Mouse (Mus musculus) hindbrain, embryonic 12.5 days (tissue): ENCODE measurements at regions not wholly inside any gene's neighbourhood (a gene's known extent, or its start where the extent isn't known, plus 50 kb on each side); places are given as distances from the start of the nearest gene placed in this dataset.

Experiments
- ATAC-seq: fragments of 200-750 bp; cut with Nextera tagmentation; 2 replicates; pipeline ENCODE4 v1.8.0; 2017; ENCODE audit warnings: moderate TSS enrichment; ENCODE audit not compliant: low FRiP score
- H3K27ac ChIP-seq: fragments of 300-500 bp; sonication (generic); 2 replicates; pipeline ENCODE4 v1.5.1; 2016; ENCODE audit warnings: mild to moderate bottlenecking
- H3K27me3 ChIP-seq: fragments of 300-500 bp; sonication (generic); 2 replicates; pipeline ENCODE4 v1.6.1; 2016; ENCODE audit warnings: mild to moderate bottlenecking
- H3K36me3 ChIP-seq: fragments of 300-500 bp; sonication (generic); 2 replicates; pipeline ENCODE4 v1.6.1; 2016; ENCODE audit warnings: mild to moderate bottlenecking
- H3K4me1 ChIP-seq: fragments of 300-500 bp; sonication (generic); 2 replicates; pipeline ENCODE4 v1.6.1; 2016
- H3K4me2 ChIP-seq: fragments of 300-500 bp; sonication (generic); replicated peaks from 2 replicates; pipeline ENCODE4 v1.6.1; 2016; ENCODE audit warnings: mild to moderate bottlenecking
- H3K4me3 ChIP-seq: fragments of 300-500 bp; sonication (generic); 2 replicates; pipeline ENCODE4 v1.5.1; 2016; ENCODE audit warnings: mild to moderate bottlenecking
- H3K9ac ChIP-seq: fragments of 300-500 bp; sonication (generic); 2 replicates; pipeline ENCODE4 v1.6.1; 2016; ENCODE audit warnings: mild to moderate bottlenecking, moderate library complexity
- H3K9me3 ChIP-seq: fragments of 300-500 bp; sonication (generic); replicated peaks from 2 replicates; pipeline ENCODE4 v1.6.1; 2016; ENCODE audit warnings: mild to moderate bottlenecking
- whole genome bisulfite sequencing: fragments of 180-500 bp; shearing (Covaris S2); methylation state at CpG from one replicate; pipeline ENCODE4 v1.1.7; 2016; 5-methylcytosine and 5-hydroxymethylcytosine counted together

DNA sequence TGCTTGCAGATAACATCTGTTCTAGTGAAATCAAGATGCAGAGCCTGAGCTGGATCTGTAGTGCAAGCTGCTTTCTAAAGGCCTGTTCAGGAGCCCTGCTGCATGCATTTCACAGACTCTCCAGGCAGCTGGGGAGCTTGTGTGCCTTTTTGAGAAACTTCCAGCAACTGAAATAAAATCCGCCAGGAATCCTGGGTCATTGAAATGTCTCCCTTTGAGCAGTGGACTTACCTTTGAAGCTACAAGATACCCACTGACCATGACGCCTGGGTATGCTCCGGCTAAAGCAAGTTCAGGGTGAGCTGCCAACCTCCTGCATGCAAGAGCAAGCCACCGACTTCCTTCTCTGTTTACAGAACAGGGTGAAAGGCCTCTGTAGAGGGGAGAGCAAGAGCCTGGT, 278.7 kb downstream of the Cenpw start:
- no peak overlapping the region for H3K4me3 ChIP-seq
- H3K36me3 ChIP-seq: no peaks in the 10 kb centered on the region
- H3K9me3 ChIP-seq: no peaks in the 10 kb centered on the region
- H3K9ac ChIP-seq: no peak overlapping the region
- 23% methylated on average over 4 of the region's 4 CpGs for WGBS
- H3K27ac ChIP-seq: 0 out of 2 replicates have a peak overlapping the region, but pooled peaks have one; percentile 2
- no peaks in the 10 kb centered on the region for H3K27me3 ChIP-seq
- no peak overlapping the region for H3K4me2 ChIP-seq
- H3K4me1 ChIP-seq: 0 out of 2 replicates have a peak, but pooled peaks cover 4% of the 10 kb centered on the region
- no peak for ATAC-seq

DNA sequence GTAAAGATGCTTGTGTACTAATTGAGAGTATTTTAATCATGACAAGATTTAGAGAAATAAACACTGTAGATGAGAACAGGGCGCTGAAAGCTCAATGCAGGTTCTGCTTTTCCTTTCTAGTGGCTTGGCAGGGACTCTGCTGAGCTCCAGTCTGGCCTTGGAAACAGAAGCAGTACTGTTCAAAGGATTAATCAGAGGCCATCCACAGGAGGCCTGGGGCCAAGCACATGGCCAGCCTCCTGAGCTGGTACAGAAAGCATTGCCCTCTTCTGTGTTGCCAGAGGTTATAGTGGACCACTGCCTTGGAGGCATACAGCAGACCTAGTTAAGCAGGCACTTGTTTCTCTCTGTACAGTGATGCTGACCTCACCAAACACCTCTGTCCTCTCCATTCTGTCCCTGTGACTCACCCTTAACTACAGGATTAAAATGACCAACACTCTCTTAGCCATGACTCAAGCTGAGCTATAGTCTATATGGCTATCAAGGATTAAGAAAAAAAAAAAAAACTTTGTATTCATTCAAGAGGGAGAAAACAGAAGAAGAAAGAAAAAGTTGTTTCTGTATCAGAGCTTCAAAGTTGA, 302.5 kb downstream of the Cenpw start:
- Histone ChIP-seq H3K9me3 (no peaks in the 10 kb centered on the region), H3K36me3 (no peaks in the 10 kb centered on the region), H3K4me3 (no peak overlapping the region), H3K4me2 (no peak overlapping the region), H3K9ac (no peak overlapping the region), H3K27me3 (no peaks in the 10 kb centered on the region), H3K27ac (no peak overlapping the region), H3K4me1 (no peaks in the 10 kb centered on the region)
- 53% methylated on average over 1 of the region's 1 CpGs for WGBS
- no peak for ATAC-seq

DNA sequence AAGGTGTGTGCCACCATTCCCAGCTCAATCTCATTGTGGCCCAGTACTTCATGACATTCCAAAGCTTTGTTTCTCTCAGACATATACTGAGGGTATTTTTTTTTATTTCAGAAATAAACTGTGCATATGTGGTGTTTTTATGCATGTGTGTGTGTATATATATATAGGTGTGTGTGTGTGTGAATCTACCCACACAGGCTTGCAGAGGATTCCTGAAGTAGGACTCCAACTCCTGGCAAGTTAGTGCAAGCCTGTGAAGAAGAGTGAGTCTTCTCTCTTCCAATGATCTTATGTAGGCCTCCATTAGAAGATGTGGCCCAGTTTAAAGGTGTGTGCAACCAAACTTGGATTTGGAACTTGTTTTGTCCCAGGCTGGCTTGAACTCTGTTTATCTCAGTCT, 328.9 kb upstream of the Rspo3 start:
- H3K27me3 ChIP-seq: no peaks in the 10 kb centered on the region
- H3K4me3 ChIP-seq: no peak overlapping the region
- no peak overlapping the region for H3K9ac ChIP-seq
- no peak for ATAC-seq
- no peaks in the 10 kb centered on the region for H3K36me3 ChIP-seq
- H3K9me3 ChIP-seq: no peaks in the 10 kb centered on the region
- no peak overlapping the region for H3K4me2 ChIP-seq
- H3K27ac ChIP-seq: no peak overlapping the region
- no peaks in the 10 kb centered on the region for H3K4me1 ChIP-seq

DNA sequence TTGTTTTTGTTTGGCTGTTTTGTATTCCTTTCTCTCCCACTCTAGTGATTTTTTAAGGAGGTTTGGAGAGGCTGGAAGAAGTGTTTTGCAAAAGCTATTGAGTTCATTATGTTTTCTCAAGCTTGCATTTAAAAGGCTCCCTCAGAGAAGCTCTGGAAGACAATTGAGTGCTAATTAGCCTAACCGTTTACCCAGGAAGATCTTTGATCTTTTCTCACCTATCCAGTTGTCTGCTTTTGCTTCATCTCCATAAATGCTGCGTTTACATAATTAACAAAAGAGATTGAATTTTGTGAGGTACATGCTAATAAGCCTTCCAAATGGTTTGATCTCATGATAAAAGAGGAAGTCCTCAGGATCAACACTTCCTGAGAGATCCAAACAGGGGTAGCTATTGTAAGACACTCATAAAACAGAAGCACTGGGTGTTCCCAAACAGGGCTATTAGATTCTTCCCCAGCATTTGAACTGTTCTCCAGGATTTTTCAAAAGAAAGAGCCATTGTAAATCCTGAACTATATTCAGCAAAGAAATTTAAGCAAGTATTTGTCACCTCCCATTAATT, 320.2 kb upstream of the Rspo3 start:
- Histone ChIP-seq H3K27me3 (no peaks in the 10 kb centered on the region), H3K9me3 (no peaks in the 10 kb centered on the region), H3K4me1 (no peaks in the 10 kb centered on the region; the same call in 1 of the 2 replicates), H3K36me3 (no peaks in the 10 kb centered on the region), H3K4me3 (no peak overlapping the region), H3K9ac (no peak overlapping the region), H3K27ac (no peak overlapping the region), H3K4me2 (no peak overlapping the region)
- no peak for ATAC-seq
- WGBS: 6% methylated on average over 2 of the region's 2 CpGs

DNA sequence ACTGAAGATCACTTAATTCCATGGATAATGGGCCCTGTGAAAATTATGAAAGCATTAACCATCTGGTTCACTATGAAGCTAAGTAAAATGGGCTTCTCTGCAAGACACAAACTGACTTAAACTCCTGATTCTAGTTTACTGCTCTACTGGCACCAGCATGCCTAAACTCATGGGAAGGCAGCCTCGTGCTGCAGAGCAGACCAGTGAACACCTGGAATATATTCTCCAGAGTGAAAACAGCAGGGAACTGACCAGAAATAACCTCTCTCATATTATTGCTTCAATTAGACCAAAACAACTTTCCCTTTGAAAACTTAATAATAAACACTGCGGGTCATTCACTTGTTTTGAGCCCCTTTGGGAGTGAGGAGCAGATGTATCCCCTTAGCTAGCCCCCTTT, 316.8 kb upstream of the Rspo3 start:
- 56% methylated on average over 2 of the region's 2 CpGs for WGBS
- no peak for ATAC-seq

DNA sequence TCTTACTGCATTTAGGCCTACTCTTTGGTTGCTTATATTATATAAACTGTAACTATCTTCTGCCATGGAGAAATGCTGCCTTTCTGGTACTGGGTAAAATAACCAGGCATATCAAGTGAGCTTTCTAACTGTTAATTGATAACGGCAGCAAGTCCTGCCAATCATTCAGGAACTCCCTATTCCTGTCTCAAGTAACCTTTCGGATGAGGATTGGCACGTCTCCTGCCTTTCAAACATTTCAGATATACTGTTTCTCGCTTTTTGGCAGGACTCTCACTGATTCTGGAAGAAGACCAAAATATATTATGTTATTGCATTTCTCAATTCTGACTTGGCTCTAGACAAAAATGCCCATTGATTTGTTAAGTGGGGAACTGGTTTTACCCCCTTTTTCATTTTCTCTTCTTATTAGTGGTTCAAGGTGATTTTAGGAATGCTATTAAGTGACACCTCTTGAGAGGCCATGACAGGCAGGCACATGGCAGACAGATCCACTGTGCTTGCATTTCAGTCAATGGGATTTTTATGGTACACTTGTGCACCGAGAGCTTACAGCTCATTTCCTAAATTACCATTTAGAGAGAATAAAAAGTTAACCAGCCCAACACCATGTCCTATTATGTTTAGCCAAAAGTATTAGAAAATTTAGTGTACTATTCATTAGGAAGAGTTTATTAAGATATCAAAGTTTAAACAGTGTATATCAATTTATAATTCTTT, 289.4 kb upstream of the Rspo3 start:
- no peaks in the 10 kb centered on the region for H3K9me3 ChIP-seq
- H3K27ac ChIP-seq: no peak overlapping the region
- H3K27me3 ChIP-seq: no peaks in the 10 kb centered on the region
- no peak overlapping the region for H3K4me2 ChIP-seq
- H3K4me1 ChIP-seq: no peaks in the 10 kb centered on the region
- 84% methylated on average over 5 of the region's 5 CpGs for WGBS
- ATAC-seq: no peak
- no peak overlapping the region for H3K4me3 ChIP-seq
- no peaks in the 10 kb centered on the region for H3K36me3 ChIP-seq
- H3K9ac ChIP-seq: no peak overlapping the region

More for the DNA sequence above, 316.8 kb upstream of the Rspo3 start:
- no peaks in the 10 kb centered on the region; the same call in 1 of the 2 replicates for H3K4me1 ChIP-seq
- H3K9ac ChIP-seq: no peak overlapping the region
- H3K27me3 ChIP-seq: no peaks in the 10 kb centered on the region
- no peaks in the 10 kb centered on the region for H3K9me3 ChIP-seq
- no peak overlapping the region for H3K4me2 ChIP-seq
- no peaks in the 10 kb centered on the region for H3K36me3 ChIP-seq
- no peak overlapping the region for H3K4me3 ChIP-seq
- H3K27ac ChIP-seq: no peak overlapping the region

DNA sequence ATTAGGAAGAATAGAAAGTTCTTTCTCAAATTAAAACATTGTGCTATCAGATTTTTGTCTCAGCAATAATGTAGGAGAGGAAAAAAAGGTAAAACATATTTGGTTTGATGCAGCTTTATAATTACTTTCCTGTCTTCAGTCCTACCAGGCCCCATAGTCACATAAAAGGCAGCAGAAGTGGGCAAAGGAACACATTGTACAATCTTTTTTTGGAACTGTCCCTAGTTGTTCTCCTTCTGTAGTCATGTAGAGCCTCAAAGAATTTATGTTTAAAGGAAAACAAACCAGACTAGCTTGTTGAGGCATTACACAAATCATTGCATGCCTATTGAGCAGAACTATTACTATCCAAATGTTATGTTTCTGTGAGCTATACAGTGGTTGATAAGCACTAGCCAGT, 288.7 kb upstream of the Rspo3 start:
- no peak overlapping the region for H3K27ac ChIP-seq
- no peaks in the 10 kb centered on the region for H3K9me3 ChIP-seq
- H3K4me2 ChIP-seq: no peak overlapping the region
- H3K4me1 ChIP-seq: no peaks in the 10 kb centered on the region
- H3K36me3 ChIP-seq: no peaks in the 10 kb centered on the region
- no peak for ATAC-seq
- H3K27me3 ChIP-seq: no peaks in the 10 kb centered on the region
- no peak overlapping the region for H3K9ac ChIP-seq
- no peak overlapping the region for H3K4me3 ChIP-seq

DNA sequence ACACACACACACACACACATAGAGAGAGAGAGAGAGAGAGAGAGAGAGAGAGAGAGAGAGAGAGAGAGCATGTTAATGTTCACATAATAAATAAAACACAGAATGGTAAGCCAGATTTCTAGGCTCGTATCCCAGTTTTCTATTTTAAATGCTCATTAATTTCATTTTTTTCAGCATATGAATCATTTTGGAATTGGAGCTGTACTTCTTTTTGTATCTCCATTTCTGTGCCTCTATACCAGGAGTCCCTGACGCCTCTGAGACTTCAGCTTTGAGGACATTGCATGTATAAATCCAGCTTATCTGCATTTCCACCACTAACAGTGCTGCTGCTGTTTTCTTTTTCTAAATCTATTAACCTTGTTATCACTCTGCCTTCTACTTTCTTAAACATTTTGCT, 287.5 kb upstream of the Rspo3 start:
- Histone ChIP-seq H3K4me1 (no peaks in the 10 kb centered on the region), H3K36me3 (no peaks in the 10 kb centered on the region), H3K9ac (no peak overlapping the region), H3K27me3 (no peaks in the 10 kb centered on the region), H3K4me3 (no peak overlapping the region), H3K9me3 (no peaks in the 10 kb centered on the region), H3K4me2 (no peak overlapping the region), H3K27ac (no peak overlapping the region)
- 82% methylated on average over 2 of the region's 2 CpGs for WGBS
- no peak for ATAC-seq

DNA sequence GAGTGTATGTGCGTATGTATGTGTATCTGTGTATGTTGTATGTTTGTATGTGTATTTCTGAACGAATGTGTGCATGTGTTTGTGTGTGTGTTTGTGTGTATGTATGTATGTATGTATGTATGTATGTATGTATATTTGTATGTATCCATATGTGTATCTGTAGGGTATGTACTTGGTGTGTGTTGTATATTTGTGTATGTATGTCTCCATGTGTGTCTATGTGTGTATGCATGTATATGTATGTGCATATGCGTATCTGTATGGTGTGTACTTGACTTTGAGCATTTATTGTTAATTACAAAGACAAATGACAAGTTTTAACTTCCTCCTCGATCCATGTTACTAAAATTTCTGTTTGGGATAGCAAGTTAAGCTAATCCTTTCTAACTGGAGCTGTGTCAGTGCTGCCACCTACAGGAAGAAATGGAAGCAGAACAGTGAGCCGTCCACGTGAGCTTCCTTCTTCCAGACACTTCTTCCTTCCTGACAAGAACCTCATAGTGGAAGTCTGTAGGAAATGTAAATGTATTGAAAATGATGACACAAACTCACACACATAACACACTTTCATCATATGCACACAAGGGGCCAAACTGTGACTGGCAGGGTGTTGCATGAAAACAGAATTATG, 268.4 kb upstream of the Rspo3 start:
- Histone ChIP-seq H3K4me3 (no peak overlapping the region), H3K27ac (no peak overlapping the region), H3K9ac (no peak overlapping the region), H3K9me3 (no peaks in the 10 kb centered on the region), H3K27me3 (no peaks in the 10 kb centered on the region), H3K4me1 (no peaks in the 10 kb centered on the region), H3K4me2 (no peak overlapping the region), H3K36me3 (no peaks in the 10 kb centered on the region)
- 0 out of 2 replicates have a peak, but pooled peaks have one; percentile 60 for ATAC-seq
- 52% methylated on average over 6 of the region's 6 CpGs for WGBS

DNA sequence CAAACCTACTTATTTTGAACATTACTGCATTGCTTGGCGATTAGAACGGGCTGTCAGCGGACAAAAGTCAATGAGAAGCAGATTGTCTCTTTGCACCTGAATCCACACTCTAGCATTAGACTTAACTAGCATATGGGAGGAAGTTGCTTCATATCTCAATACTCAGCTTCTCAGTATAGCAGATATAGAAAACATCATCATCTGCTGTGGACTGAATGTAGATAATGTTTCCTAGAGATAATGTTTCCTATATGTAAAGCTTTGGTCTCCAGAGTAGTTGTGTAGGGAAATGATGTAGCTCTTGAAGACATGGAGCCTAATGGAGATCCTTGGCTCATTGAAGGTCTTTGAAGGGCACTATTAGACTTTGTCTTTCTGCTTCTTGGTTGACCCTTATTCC, 267.0 kb upstream of the Rspo3 start:
- H3K4me1 ChIP-seq: no peaks in the 10 kb centered on the region
- 94% methylated on average over 3 of the region's 3 CpGs for WGBS
- no peaks in the 10 kb centered on the region for H3K27me3 ChIP-seq
- no peak overlapping the region for H3K4me3 ChIP-seq
- ATAC-seq: no peak
- H3K4me2 ChIP-seq: no peak overlapping the region
- H3K9ac ChIP-seq: no peak overlapping the region
- H3K27ac ChIP-seq: no peak overlapping the region
- H3K9me3 ChIP-seq: no peaks in the 10 kb centered on the region
- H3K36me3 ChIP-seq: no peaks in the 10 kb centered on the region

DNA sequence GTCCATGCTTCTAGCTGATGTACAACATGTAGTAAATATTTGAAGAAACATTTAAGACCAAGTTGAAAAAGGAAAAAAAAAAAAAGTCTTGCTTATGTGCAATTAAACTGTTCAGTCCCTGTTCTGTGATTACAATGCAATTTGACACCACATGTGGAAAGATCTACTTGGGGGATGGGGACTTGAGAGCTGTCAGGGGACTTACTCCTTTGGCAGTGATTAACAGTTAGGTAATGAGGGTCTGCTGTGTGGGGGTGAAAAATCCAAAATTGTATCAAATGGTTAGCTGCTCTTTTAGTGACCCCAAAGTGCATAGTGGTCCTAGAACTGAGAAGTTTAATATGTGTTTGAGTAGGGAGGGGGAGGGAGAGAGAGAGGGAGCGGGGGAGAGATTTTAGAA, 259.0 kb upstream of the Rspo3 start:
- Histone ChIP-seq H3K36me3 (no peaks in the 10 kb centered on the region), H3K9me3 (no peaks in the 10 kb centered on the region), H3K27ac (no peak overlapping the region), H3K27me3 (no peaks in the 10 kb centered on the region), H3K9ac (no peak overlapping the region), H3K4me2 (no peak overlapping the region), H3K4me3 (no peak overlapping the region), H3K4me1 (no peaks in the 10 kb centered on the region)
- 100% methylated on average over 1 of the region's 1 CpGs for WGBS
- no peak for ATAC-seq

DNA sequence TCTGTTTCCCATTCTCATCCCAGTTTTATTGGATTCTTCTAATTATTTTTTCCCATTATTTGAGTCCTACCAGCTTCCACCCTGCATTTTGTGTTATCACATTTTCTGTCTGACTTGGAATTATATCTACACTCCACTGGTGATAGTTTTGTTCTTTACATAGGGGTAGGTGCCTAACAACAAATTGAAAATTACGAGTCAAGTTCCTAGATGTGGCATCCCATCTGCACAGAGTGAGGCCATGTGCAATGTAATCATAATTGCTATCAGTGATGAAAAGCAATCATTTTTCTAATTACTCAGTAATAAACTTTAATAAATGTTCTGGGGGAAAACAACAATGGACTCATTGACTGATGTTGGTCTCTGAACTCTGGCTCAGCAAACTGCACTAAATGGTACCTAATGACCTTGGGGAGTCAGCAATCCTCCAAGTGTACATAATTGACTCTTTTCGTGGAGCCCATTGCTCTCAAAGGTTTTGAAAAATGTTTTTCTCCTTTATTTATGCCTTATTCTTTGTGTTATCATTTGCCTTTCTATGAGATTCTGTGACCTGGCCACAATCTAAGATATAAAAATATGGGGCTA, 250.6 kb upstream of the Rspo3 start:
- Histone ChIP-seq H3K36me3 (no peaks in the 10 kb centered on the region), H3K4me1 (no peaks in the 10 kb centered on the region), H3K9me3 (no peaks in the 10 kb centered on the region), H3K4me2 (no peak overlapping the region), H3K27me3 (no peaks in the 10 kb centered on the region), H3K27ac (no peak overlapping the region), H3K4me3 (no peak overlapping the region), H3K9ac (no peak overlapping the region)
- ATAC-seq: no peak
- 70% methylated on average over 2 of the region's 2 CpGs for WGBS
